Mouse (Mus musculus) myocyte (in vitro differentiated cells): ENCODE measurements around the gene Hao2.

Experiments used
- CEBPB ChIP-seq: IDR thresholded peaks from 2 replicates; pipeline ENCODE4 v1.6.1; 2011; ENCODE audit warnings: mild to moderate bottlenecking, moderate library complexity; ENCODE audit not compliant: poor library complexity, insufficient read depth, severe bottlenecking
- MAX ChIP-seq: IDR thresholded peaks from one replicate; pipeline ENCODE4 v1.6.1; 2011; ENCODE audit warnings: low read depth, mild to moderate bottlenecking, control low read depth
- POLR2A ChIP-seq: IDR thresholded peaks from one replicate; pipeline ENCODE4 v1.6.1; 2011; ENCODE audit warnings: low read depth, mild to moderate bottlenecking, control low read depth, moderate library complexity; ENCODE audit not compliant: insufficient read length
- POLR2AphosphoS2 ChIP-seq: IDR thresholded peaks from one replicate; pipeline ENCODE4 v1.6.1; 2011; ENCODE audit warnings: low read depth, control low read depth; ENCODE audit not compliant: insufficient read length
- REST ChIP-seq: IDR thresholded peaks from one replicate; pipeline ENCODE4 v1.6.1; 2011; ENCODE audit warnings: mild to moderate bottlenecking, control low read depth, moderate library complexity; ENCODE audit not compliant: insufficient read depth, insufficient read length
- TCF3 ChIP-seq: IDR thresholded peaks from one replicate; pipeline ENCODE4 v1.6.1; 2011; ENCODE audit warnings: low read depth, control low read depth; ENCODE audit not compliant: insufficient read length

GRCm38 (mm10) chr3:98890430-98890829, 2.6 kb downstream of the Hao2 start:
- TF ChIP-seq CEBPB (no peak), POLR2A (no peak), POLR2AphosphoS2 (no peak), MAX (no peak), TCF3 (no peak), REST (no peak)
